Mouse (Mus musculus) myocyte (in vitro differentiated cells): ENCODE measurements around the gene Bcl3.

Experiments used
- E2F4 ChIP-seq: IDR thresholded peaks from one replicate; pipeline ENCODE4 v1.6.1; 2011; ENCODE audit warnings: mild to moderate bottlenecking, control low read depth, moderate library complexity; ENCODE audit not compliant: insufficient read depth
- MAX ChIP-seq: IDR thresholded peaks from one replicate; pipeline ENCODE4 v1.6.1; 2011; ENCODE audit warnings: low read depth, mild to moderate bottlenecking, control low read depth
- POLR2A ChIP-seq: IDR thresholded peaks from one replicate; pipeline ENCODE4 v1.6.1; 2011; ENCODE audit warnings: low read depth, mild to moderate bottlenecking, control low read depth, moderate library complexity; ENCODE audit not compliant: insufficient read length
- POLR2AphosphoS2 ChIP-seq: IDR thresholded peaks from one replicate; pipeline ENCODE4 v1.6.1; 2011; ENCODE audit warnings: low read depth, control low read depth; ENCODE audit not compliant: insufficient read length
- USF1 ChIP-seq: IDR thresholded peaks from one replicate; pipeline ENCODE4 v1.6.1; 2011; ENCODE audit warnings: low read depth, mild to moderate bottlenecking, control low read depth, moderate library complexity

- no peak for TF ChIP-seq POLR2A
- no peak for TF ChIP-seq E2F4
- TF ChIP-seq MAX, result no peak
- no peak for TF ChIP-seq USF1
- no peak for TF ChIP-seq POLR2AphosphoS2
These were observed 29.6 kb downstream of the Bcl3 start for GRCm38 (mm10) chr7:19792701-19793630.
